Mouse (Mus musculus) cortical plate, adult 2 months (tissue): ENCODE data around the gene Sox15. TPM values are rescaled to one million over a fixed set of nuclear protein-coding genes. Genes with fewer than 3 reads are reported as not detected.
A peak's percentile ranks its signal among the peaks of the same experiment; 100 is the strongest.

Experiments
- H3K27ac ChIP-seq: fragments of 200-500 bp; 2 replicates; pipeline ENCODE4 v1.5.1; 2012; ENCODE audit warnings: low read length, control low read depth, inconsistent platforms; ENCODE audit not compliant: insufficient read depth
- H3K4me1 ChIP-seq: fragments of 200-500 bp; 2 replicates; pipeline ENCODE4 v1.6.1; 2011; ENCODE audit warnings: low read length; ENCODE audit not compliant: control insufficient read depth, insufficient read depth
- H3K4me3 ChIP-seq: fragments of 200-500 bp; 2 replicates; pipeline ENCODE4 v1.5.1; 2011; ENCODE audit warnings: mild to moderate bottlenecking, low read length, control low read depth; ENCODE audit not compliant: insufficient read depth
- CTCF ChIP-seq: fragments of 200-500 bp; IDR thresholded peaks from 2 replicates; pipeline ENCODE4 v1.5.1; 2011; ENCODE audit warnings: mild to moderate bottlenecking, control low read depth, low read length; ENCODE audit not compliant: insufficient read depth; ENCODE audit errors: extremely low read depth
- POLR2A ChIP-seq: fragments of 200-500 bp; IDR thresholded peaks from 2 replicates; pipeline ENCODE4 v1.6.1; 2011; ENCODE audit warnings: mild to moderate bottlenecking, low read length, control low read depth; ENCODE audit not compliant: insufficient read depth; ENCODE audit errors: extremely low read depth
- polyA plus RNA-seq: library from polyadenylated mRNA; depleted of rRNA; stranded (reverse); fragments of >200 nt; gene quantifications from 2 replicates; pipeline ENCODE4 v1.2.3, GENCODE M21; 2012

The Sox15 gene
- polyA plus RNA-seq, 1 experiment, result 0.25 TPM

DNA sequence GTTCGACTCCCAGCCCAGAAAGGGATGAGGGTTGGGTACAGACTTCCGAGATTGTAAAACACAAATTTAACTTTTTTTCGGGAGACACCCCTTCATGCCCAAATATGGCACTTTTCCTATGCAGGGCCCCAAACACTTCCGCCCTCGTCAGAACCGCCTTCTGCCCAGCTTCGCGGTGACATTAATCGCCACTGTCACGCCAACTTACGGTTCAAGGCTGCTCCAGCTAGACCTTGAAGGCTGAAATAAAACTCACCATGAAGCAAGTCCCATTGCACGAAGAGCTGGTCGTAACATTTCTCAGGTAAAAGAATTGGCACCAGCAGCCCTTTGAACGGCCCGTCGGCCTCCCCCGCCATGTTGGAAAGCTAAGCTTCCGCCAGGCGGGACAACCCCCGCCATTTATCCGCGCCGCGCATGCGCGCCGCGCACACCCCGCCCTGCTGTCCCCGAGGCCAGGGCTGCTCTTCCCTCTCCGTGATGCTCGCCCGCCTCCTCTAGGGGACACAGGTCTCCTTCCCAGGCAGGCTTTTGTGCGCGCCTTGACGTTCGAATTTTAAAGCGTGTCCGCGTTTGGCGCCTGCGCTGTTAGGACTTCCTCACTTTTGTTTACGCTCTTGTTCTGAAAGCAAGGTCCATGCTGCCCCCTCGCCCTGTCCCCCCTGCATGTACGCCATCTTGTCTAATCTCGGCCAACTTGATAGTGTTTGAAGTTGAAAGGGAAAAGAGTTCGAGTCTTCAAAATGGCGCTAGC lies 7.3 kb downstream of the Sox15 start, which contains the start of gene Mpdu1:
Mpdu1 (minus strand) TSS at position 430 of the 754 bp plus-strand sequence.
- TF ChIP-seq POLR2A (0 out of 2 replicates have a peak, but pooled peaks have one; percentile 76), CTCF (no peak)

DNA sequence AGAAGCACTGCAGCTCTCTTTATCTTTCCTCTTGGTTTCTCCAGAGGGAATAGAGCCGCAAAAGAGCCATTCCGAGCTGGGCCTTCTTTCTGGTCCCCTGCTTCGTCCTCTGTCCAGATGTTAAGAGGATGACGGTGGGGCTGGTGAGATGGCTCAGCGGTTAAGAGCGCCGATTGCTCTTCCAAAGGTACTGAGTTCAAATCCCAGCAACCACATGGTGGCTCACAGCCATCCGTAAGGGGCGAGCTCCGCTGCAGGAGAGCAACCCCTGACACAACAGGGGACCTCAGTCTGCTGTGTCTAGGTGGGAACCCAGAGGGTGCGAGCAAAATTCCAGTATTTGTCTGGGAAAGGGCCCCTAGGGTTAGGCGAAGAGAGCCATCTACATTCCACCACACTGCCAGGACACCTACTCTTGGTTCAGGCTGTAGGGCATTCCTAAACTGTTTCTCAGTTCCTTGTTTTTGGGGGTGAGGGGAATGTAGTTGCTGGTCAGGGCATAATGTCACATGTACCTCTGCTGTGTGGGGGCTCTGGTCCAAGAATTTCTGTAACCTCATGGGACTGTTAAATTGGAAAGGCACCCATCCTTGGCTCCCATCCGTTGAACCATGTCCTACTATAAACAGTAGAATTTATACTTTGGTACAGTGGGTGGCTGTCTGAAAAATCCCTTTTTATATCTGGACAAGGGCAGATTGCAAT lies 8.0 kb downstream of the Sox15 start:
- Histone ChIP-seq H3K27ac (peak overlapping the region; percentile 64), H3K4me1 (no peaks in the 10 kb centered on the region), H3K4me3 (peak overlapping the region; percentile 78)
- TF ChIP-seq CTCF (no peak), POLR2A (no peak)

More for the DNA sequence above, 7.3 kb downstream of the Sox15 start, which contains the start of gene Mpdu1:
- peak within 1 kb of the TSS; percentile 78 for H3K4me3 ChIP-seq
- H3K27ac ChIP-seq, result peak within 1 kb of the TSS; percentile 91
- no peaks in the 10 kb centered on the region for H3K4me1 ChIP-seq

DNA sequence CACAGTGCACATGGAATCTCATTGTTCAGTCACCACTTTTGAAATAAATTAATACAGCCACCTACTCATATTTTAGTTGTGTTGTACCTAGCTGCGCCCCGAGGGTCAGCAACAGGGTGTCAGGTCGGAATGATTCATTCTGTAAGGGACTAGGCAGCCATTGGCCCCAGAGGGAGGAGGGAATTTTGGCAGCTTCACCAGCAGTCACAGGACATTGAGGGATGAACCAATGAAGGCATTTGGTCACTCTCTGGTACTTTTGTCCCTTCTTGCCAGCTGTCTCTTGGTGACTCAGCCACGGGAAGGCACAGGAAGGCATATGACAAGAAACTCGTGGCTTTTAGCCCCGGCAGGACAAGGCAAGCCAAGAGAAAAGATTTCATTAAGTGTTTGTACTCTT lies 8.7 kb downstream of the Sox15 start:
- Histone ChIP-seq H3K27ac (no peak overlapping the region), H3K4me3 (no peak overlapping the region), H3K4me1 (no peaks in the 10 kb centered on the region)
- TF ChIP-seq CTCF (no peak), POLR2A (no peak)

DNA sequence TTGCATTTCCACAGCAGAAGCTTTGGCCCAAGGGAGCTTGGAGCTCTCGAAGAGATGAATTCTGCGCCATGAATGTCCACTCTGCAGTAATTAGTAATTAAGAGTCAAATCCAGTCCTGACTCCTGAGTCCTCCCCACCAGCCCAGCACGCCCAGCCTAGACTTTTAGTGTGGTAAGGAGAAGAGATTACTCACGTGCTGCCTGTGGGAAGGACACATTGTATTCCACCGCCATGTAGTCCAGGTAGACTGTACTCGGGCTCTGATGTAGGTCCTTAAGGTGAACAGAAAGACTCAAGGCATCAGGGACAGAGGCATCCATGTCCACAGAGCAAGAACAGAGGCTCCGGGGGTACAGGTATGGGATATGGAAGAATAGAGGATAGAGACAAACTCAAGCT lies 9.7 kb downstream of the Sox15 start:
- TF ChIP-seq CTCF, result no peak
- no peak overlapping the region for H3K4me3 ChIP-seq
- H3K4me1 ChIP-seq, result no peaks in the 10 kb centered on the region
- H3K27ac ChIP-seq, result no peak overlapping the region

DNA sequence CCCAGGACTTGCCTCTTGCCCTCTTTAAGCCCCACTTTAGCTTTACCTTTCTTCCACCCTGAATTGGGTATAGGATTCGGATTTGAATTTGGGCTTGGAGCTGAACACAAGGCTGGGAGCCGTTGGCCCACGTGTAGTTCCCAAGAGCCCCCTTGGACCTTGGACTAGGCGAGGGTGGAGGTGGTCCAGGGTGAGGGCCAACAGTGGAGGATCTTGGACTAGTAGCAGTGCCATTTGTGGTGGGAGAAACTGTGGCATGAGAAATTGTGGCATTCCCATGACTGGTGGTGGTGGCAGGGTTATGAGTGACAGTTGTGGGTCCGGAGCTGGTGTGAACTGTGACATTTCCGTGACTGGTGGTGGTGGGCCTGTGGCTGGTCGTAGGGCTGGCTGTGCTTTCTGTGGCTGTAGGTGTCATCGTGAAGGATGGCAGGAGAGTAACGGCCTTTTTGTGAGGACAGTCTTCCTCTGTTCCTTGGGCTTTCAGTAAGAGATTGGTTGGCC lies 10.4 kb downstream of the Sox15 start:
- Histone ChIP-seq H3K4me3 (no peak overlapping the region), H3K27ac (peak overlapping the region; percentile 9; the same call in 1 of the 2 replicates), H3K4me1 (no peaks in the 10 kb centered on the region; the same call in 1 of the 2 replicates)
- TF ChIP-seq CTCF (no peak), POLR2A (no peak)

DNA sequence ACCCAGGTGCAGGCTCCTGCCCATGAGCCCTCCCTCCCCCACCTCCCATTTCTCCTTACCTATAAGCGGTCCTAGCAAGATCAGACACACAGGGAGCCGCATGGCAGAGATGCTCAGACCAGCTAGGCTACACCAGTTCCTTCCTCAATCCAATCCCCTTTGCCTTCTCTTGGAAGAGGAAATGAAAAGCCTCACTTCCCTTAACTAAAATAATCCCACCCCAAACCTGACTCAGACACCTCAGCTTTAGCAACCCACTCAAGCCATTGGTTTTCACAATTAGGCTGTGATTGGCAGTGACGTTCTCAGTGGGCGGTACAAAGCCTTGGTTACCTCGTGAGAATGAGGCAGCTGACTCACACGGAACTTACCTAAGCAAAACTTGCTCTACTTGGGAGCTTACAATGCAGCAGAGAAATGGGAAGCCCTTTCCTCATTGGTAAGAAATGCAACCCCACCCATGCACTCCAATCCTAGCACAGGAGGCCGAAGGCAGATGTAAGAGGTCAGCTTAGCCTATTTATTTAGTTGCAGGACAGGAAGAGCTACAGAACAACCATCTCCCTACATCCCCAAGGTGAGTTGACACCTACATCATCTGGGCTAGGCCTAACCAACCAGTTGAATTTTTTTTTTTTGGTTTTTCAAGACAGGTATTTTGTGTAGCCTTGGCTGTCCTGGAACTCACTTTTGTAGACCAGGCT lies 11.0 kb downstream of the Sox15 start, which contains the start of gene Cd68:
Cd68 (minus strand) TSS at position 193 of the 704 bp plus-strand sequence.
- no peak for TF ChIP-seq CTCF
- peak; percentile 21; the same call in 1 of the 2 replicates for TF ChIP-seq POLR2A
- peak within 1 kb of the TSS; percentile 9; the same call in 1 of the 2 replicates for H3K27ac ChIP-seq
- H3K4me3 ChIP-seq, result no peak within 1 kb of the TSS
- H3K4me1 ChIP-seq, result no peaks in the 10 kb centered on the region; the same call in 1 of the 2 replicates

DNA sequence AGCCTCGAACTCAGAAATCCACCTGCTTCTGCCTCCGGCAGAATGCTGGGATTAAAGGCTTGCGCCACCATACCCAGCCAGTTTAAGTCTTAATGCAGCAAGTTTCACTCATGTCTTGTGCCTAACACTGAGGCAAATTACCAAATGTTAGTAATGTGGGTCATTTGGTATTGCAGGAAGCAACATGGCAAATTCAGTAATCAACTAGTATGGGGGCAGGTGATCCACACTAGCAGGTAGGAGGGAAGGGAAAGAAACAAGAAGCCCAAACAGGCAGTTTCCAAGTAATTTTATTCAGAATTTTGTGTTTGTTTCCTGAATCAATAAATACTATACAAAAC lies 11.5 kb downstream of the Sox15 start:
- H3K4me3 ChIP-seq, result no peak overlapping the region
- no peaks in the 10 kb centered on the region; the same call in 1 of the 2 replicates for H3K4me1 ChIP-seq
- no peak for TF ChIP-seq CTCF
- TF ChIP-seq POLR2A, result no peak
- no peak overlapping the region for H3K27ac ChIP-seq

DNA sequence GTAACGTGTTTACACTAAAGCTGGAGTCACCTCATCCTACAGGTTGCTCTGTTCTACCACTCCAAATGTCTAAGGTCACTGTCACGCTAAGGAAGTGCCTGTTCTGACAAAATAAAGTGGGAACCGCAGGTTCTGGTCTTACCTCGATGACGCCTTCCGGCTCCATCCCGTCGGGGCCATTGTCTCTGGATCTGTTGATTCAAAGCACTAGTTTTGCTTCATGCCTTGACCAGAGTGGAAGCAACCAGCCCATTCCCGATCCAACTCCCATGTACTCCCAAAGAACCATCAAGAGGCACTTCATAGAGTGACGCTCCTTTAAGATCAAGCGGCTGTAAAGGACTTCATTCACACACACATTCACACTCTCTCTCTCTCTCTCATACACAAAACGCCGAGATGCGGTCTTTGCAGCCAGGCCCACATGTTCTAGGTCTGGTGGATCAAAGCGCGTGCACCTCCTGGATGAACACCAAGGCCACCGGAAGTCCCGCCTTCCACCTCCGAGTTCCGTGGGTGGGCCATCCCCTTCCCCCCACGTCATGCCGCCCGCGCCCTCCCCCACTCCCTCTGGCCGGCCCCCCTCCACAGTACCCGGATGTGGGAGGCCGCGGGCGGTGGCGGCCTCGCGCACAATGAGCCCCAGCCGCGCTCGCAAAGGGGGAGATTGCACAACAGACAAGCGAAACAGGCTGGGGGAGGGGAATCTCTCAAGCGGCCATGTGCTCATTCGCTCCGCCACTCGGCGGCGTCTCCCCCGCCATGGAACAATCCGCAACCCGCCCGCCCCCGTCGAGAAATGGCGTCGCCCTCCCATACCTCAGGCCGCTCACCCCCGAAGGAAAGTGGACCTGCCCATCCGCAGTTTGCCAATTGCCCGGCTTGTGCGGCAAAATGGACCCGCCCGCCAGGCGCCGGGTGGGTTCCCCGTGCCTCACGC lies 15.9 kb downstream of the Sox15 start:
- TF ChIP-seq CTCF, result no peak
- no peak; the same call in 1 of the 2 replicates for TF ChIP-seq POLR2A
- Histone ChIP-seq H3K4me1 (no peaks in the 10 kb centered on the region; the same call in 1 of the 2 replicates), H3K27ac (peak overlapping the region; percentile 95), H3K4me3 (peak overlapping the region; percentile 91)

DNA sequence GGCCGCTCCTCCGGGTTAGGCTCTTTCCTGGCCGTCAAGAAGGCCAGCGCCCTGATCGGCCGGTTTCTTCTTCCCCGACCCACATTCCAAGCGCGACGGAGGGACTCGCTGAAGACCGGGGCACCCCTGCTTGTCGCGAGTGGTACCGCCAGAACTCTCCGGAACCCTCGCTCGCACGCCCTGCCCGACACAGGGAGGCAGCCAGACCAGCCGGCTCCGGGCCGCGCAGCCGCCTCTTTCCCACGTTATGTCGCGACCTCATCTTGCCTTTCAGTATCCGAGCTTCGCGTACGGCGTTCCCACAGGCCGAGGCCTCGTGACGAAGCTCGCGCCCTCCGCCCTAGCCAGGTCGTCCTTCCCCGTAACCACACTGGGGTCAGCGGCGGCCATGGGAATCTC lies 16.6 kb downstream of the Sox15 start:
- H3K27ac ChIP-seq, result peak overlapping the region; percentile 95
- TF ChIP-seq CTCF (no peak), POLR2A (no peak)
- H3K4me3 ChIP-seq, result peak overlapping the region; percentile 91
- H3K4me1 ChIP-seq, result no peaks in the 10 kb centered on the region; the same call in 1 of the 2 replicates
